Mouse (Mus musculus) neural tube, embryonic 14.5 days (tissue): ENCODE results near the gene Muc3. TPM values are rescaled to one million over a fixed set of nuclear protein-coding genes. Genes with fewer than 3 reads are reported as not detected.

Experiments used
- ATAC-seq: fragments of 200-750 bp; cut with Nextera tagmentation; 2 replicates; pipeline ENCODE4 v1.8.0; 2017; ENCODE audit warnings: low read depth, mild to moderate bottlenecking, moderate TSS enrichment, moderate library complexity
- H3K27ac ChIP-seq: fragments of 300-500 bp; sonication (generic); 2 replicates; pipeline ENCODE4 v1.5.1; 2014; ENCODE audit warnings: low read depth, mild to moderate bottlenecking, control low read depth, low read length, moderate library complexity, mixed read lengths
- H3K27me3 ChIP-seq: fragments of 300-500 bp; sonication (generic); 2 replicates; pipeline ENCODE4 v1.6.1; 2014; ENCODE audit warnings: low read length; ENCODE audit not compliant: control insufficient read depth, insufficient read depth
- H3K36me3 ChIP-seq: fragments of 300-500 bp; sonication (generic); 2 replicates; pipeline ENCODE4 v1.6.1; 2014; ENCODE audit warnings: low read length, mixed read lengths; ENCODE audit not compliant: control insufficient read depth, insufficient read depth
- H3K4me1 ChIP-seq: fragments of 300-500 bp; sonication (generic); 2 replicates; pipeline ENCODE4 v1.6.1; 2014; ENCODE audit warnings: low read length; ENCODE audit not compliant: control insufficient read depth, insufficient read depth
- H3K4me2 ChIP-seq: fragments of 300-500 bp; sonication (generic); 2 replicates; pipeline ENCODE4 v1.6.1; 2014; ENCODE audit warnings: mild to moderate bottlenecking, low read depth, low read length, control low read depth
- H3K4me3 ChIP-seq: fragments of 300-500 bp; sonication (generic); 2 replicates; pipeline ENCODE4 v1.5.1; 2014; ENCODE audit warnings: low read depth, low read length, control low read depth, mixed read lengths
- H3K9ac ChIP-seq: fragments of 300-500 bp; sonication (generic); replicated peaks from 2 replicates; pipeline ENCODE4 v1.6.1; 2014; ENCODE audit warnings: low read depth, mild to moderate bottlenecking, control low read depth, low read length, mixed read lengths
- H3K9me3 ChIP-seq: fragments of 300-500 bp; sonication (generic); 2 replicates; pipeline ENCODE4 v1.6.1; 2016; ENCODE audit warnings: low read length; ENCODE audit not compliant: control insufficient read depth
- WGBS: fragments of 180-500 bp; shearing (Covaris S2); extraction: QIAGEN DNeasy Blood & Tissue Kit; methylation state at CpG from one replicate; pipeline ENCODE4 v1.1.7; 2014; 5-methylcytosine and 5-hydroxymethylcytosine counted together
- polyA plus RNA-seq: library from polyadenylated mRNA; unstranded; fragments of >200 nt; fragmentation: Nextera tagmentation; extraction: Ambion mirVana; gene quantifications from 2 replicates; pipeline ENCODE4 v1.2.1, GENCODE M21; 2014

Muc3 gene
- polyA plus RNA-seq, 1 experiment from 2014 or later, result not detected

DNA sequence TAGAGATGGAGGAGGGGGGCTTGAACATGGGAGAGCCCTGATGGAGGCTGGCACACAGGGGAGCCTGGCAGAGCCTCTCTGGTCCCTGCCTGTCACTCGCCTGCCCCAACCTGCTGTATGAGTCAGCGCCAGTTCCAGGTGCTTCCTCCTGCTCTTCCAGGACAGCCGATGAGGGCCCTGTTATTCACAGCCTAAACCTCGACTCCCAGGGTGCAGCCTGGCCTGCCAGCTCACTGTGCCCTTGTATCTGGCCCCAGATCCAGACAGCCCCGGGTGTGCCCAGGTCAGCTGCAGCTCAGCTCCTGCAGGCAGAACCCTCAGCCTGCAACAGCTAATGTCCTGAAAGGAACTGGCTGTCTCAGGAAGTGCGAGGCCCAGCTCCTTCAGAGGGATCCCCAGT is 57.6 kb downstream of the Muc3 start:
- 74% methylated on average over 6 of the region's 6 CpGs for WGBS

DNA sequence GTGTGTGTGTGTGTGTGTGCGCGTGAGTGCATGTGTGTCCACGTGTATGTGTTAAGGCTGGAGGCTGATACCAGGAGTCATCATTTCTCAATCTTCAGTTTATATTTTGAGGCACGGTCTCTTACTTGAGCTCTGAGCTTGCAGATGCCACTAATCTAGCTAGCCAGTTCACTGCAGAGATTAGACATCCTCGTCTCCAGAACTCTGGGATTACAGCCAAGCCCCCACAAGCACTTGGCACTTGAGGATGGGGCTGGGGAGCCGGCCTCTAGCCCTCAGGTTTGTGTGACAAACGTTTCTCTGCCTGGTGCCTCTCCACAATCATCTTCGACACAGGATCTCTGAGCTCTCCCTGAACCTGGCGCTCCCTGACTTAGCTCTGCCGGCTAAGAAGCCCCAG is 58.3 kb downstream of the Muc3 start:
- no peak for ATAC-seq
- Histone ChIP-seq H3K27me3 (no peaks in the 10 kb centered on the region), H3K9me3 (no peaks in the 10 kb centered on the region), H3K9ac (no peak overlapping the region), H3K4me2 (no peak overlapping the region), H3K4me3 (no peak overlapping the region), H3K27ac (no peak overlapping the region), H3K36me3 (no peaks in the 10 kb centered on the region), H3K4me1 (no peaks in the 10 kb centered on the region)
- WGBS, result 80% methylated on average over 10 of the region's 10 CpGs

More for the DNA sequence above, 57.6 kb downstream of the Muc3 start:
- no peak for ATAC-seq
- Histone ChIP-seq H3K27ac (no peak overlapping the region), H3K27me3 (no peaks in the 10 kb centered on the region), H3K36me3 (no peaks in the 10 kb centered on the region), H3K4me2 (no peak overlapping the region), H3K9me3 (no peaks in the 10 kb centered on the region), H3K9ac (no peak overlapping the region), H3K4me1 (no peaks in the 10 kb centered on the region), H3K4me3 (no peak overlapping the region)

DNA sequence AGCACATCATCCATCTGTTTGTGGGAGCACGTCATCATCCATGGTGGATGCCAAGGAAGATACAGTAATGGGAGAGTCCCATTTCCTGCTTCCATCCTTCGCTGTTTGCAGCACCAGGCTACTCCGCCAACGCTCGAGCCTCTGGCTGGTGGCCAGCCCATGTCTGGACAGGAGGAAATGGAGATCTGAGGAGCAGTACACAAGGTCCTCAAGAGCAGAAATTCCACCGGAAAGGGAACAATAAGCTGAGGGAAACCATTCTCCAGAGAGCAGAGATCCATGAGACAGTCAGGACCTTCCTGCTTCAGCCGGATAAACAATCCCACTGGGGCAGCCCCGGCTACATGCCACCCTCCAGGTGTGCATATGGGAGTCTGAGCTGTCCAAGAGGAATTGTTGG is 61.7 kb downstream of the Muc3 start:
- WGBS, result 83% methylated on average over 8 of the region's 8 CpGs
- no peak overlapping the region for H3K9ac ChIP-seq
- no peak overlapping the region for H3K4me2 ChIP-seq
- H3K9me3 ChIP-seq, result no peaks in the 10 kb centered on the region
- no peaks in the 10 kb centered on the region for H3K4me1 ChIP-seq
- no peak for ATAC-seq
- no peaks in the 10 kb centered on the region for H3K36me3 ChIP-seq
- no peak overlapping the region for H3K4me3 ChIP-seq
- H3K27ac ChIP-seq, result no peak overlapping the region
- H3K27me3 ChIP-seq, result no peaks in the 10 kb centered on the region

DNA sequence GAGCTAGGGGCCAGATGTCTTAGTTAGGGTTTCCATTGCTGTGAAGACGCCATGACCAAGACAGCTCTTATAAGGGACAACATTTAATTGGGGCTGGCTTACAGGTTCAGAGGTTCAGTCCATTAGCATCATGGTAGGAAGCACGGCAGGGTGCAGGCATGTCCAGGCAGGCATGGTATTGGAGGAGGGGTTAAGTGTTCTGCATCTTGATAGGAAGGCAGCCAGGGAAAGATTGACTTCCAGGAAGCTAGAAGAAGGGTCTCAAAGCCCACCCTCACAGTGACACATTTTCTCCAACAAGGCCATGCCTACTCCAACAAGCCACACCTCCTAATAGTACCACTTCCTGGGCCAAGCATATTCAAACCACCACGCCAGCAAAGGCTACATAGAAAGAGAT is 63.4 kb downstream of the Muc3 start:
- Histone ChIP-seq H3K27me3 (no peaks in the 10 kb centered on the region), H3K4me1 (no peaks in the 10 kb centered on the region), H3K4me2 (no peak overlapping the region), H3K9me3 (no peaks in the 10 kb centered on the region), H3K4me3 (no peak overlapping the region), H3K36me3 (no peaks in the 10 kb centered on the region), H3K9ac (no peak overlapping the region), H3K27ac (no peak overlapping the region)
- WGBS, result 88% methylated on average over 3 of the region's 3 CpGs
- ATAC-seq, result no peak

DNA sequence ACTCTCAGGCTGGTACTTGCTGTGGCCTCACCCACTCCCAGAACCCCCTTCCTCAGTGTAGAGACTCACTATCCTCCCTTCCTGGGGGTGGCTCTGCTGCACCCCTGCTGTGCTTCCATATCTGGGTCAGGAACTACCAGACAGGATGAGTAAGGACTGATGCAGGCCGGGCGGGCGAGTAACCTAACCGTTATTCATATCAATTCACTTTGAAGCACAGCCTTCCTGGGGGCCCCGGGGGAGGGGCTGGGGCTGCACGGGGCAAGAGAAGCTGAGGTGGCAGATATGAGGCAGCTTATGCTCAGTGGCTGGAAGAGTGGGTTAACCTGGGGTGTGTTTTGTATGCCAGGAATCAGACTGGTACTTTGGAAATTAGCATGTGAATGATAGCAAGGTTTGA is 64.1 kb downstream of the Muc3 start:
- Histone ChIP-seq H3K27ac (no peak overlapping the region), H3K4me1 (no peaks in the 10 kb centered on the region), H3K4me3 (no peak overlapping the region), H3K9ac (no peak overlapping the region), H3K4me2 (no peak overlapping the region), H3K9me3 (no peaks in the 10 kb centered on the region), H3K27me3 (no peaks in the 10 kb centered on the region), H3K36me3 (no peaks in the 10 kb centered on the region)
- no peak for ATAC-seq
- 88% methylated on average over 6 of the region's 6 CpGs for WGBS

Other genes with a start within 250 kb of the Muc3 start
- gene Ift22, start 241.2 kb downstream of the Muc3 start, polyA plus RNA-seq, result 113 and 119 TPM in 2 replicates
- gene Fis1, start 196.0 kb downstream of the Muc3 start, polyA plus RNA-seq, result 409 and 414 TPM in 2 replicates
- gene Cldn15, start 182.7 kb downstream of the Muc3 start, polyA plus RNA-seq, result 0.12 and 0.39 TPM in 2 replicates
- gene Plod3, start 162.3 kb downstream of the Muc3 start, polyA plus RNA-seq, result 30.5 and 34.5 TPM in 2 replicates
- 115 and 138 TPM in 2 replicates for gene Znhit1, start 161.3 kb downstream of the Muc3 start, polyA plus RNA-seq
- gene Vgf, start 122.9 kb downstream of the Muc3 start, polyA plus RNA-seq, result 5.6 TPM in 2 replicates
- 175 and 176 TPM in 2 replicates for gene Ap1s1, start 103.2 kb downstream of the Muc3 start, polyA plus RNA-seq
- gene Serpine1, start 77.1 kb downstream of the Muc3 start, polyA plus RNA-seq, result 0.30 and 0.44 TPM in 2 replicates
- 2.1 and 3.0 TPM in 2 replicates for gene Trim56, start 33.1 kb downstream of the Muc3 start, polyA plus RNA-seq
- 0.37 and 0.91 TPM in 2 replicates for gene Muc3a, start 63.1 kb upstream of the Muc3 start, polyA plus RNA-seq
- 61.8 and 79.1 TPM in 2 replicates for gene Ache, start 138.2 kb upstream of the Muc3 start, polyA plus RNA-seq
- gene Ufsp1, start 145.3 kb upstream of the Muc3 start, polyA plus RNA-seq, result 19.7 and 24.0 TPM in 2 replicates
- gene Srrt, start 158.4 kb upstream of the Muc3 start, polyA plus RNA-seq, result 81.8 and 91.5 TPM in 2 replicates
- 8.0 and 11.5 TPM in 2 replicates for gene Trip6, start 165.1 kb upstream of the Muc3 start, polyA plus RNA-seq
- gene Slc12a9, start 184.3 kb upstream of the Muc3 start, polyA plus RNA-seq, result 16.4 and 17.8 TPM in 2 replicates
- gene Ephb4, start 200.8 kb upstream of the Muc3 start, polyA plus RNA-seq, result 2.7 and 8.8 TPM in 2 replicates